ENCODE assay signal across 9 mouse cellular contexts in the genomic region with DNA sequence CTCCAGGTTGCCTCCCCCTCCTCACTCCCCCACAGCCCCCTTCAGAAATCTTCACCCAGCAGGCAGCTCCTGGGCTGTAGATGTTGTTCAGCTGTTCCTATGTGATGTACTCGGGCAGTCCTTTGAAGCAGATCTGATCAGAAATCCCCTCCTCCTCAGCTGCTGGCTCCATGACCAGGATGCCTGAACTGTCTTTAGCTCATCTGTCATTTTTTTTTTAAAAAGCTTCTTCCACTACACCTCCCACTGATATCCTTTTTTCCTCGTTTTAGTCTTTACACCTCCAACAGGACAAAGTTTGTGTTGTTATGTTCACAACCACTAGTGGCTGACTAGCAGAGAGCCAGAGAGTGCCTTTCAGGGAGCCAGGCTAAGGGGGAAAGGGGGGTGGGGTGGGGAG.
A peak's percentile ranks its signal among the peaks of the same experiment; 100 is the strongest.
DNase-seq lines count a peak whose midpoint lies in the region; ATAC-seq lines count a peak whose summit lies in the region.
"Had no signal": no experiment of that assay in that cellular context is flagged by ENCODE, and none has a peak within 500 bp of the region (broad histone marks: within the 10 kb centered on the region; RNA-seq: fewer than 3 reads in every experiment).

No protein-coding gene starts in this region.

- peaks cover 23 to 76% of the 10 kb centered on the region in 2 experiments for H3K4me1 ChIP-seq in heart, embryonic 14.5 days (ENCODE audit: control insufficient read depth in 2 of 2, insufficient read depth in 2 of 2, low read length in 2 of 2)
- H3K4me1 ChIP-seq in embryonic facial prominence, embryonic 10.5 days, result peaks cover 25% of the 10 kb centered on the region
- H3K4me1 ChIP-seq in hindbrain, embryonic 13.5 days (replicated peaks), result peaks cover 46% of the 10 kb centered on the region
- peaks cover 19% of the 10 kb centered on the region for H3K4me1 ChIP-seq in midbrain, embryonic 12.5 days

- H3K27ac ChIP-seq in heart, embryonic 14.5 days (replicated peaks in 1 of 2; ENCODE audit: control insufficient read depth in 1 of 2, insufficient read depth in 1 of 2, low read depth in 2 of 2, low read length in 2 of 2), result peak overlapping the region in 1 of 2 experiments; percentile 86; a peak in 2 of 4 replicates
- no peak overlapping the region for H3K27ac ChIP-seq in embryonic facial prominence, embryonic 10.5 days (replicated peaks)
- H3K27ac ChIP-seq in hindbrain, embryonic 13.5 days, result peak overlapping the region; percentile 98
- H3K27ac ChIP-seq in midbrain, embryonic 12.5 days (replicated peaks), result peak overlapping the region; percentile 92

- peak overlapping the region; percentile 89 for H3K9ac ChIP-seq in heart, embryonic 14.5 days (ENCODE audit: low read length)
- peak overlapping the region; percentile 94 for H3K9ac ChIP-seq in hindbrain, embryonic 13.5 days
- peak overlapping the region; percentile 24; the same call in 1 of the 2 replicates for H3K9ac ChIP-seq in midbrain, embryonic 12.5 days (replicated peaks)

- H3K36me3 ChIP-seq in heart, embryonic 14.5 days (ENCODE audit: control insufficient read depth, insufficient read depth, low read length), result peaks cover 44% of the 10 kb centered on the region
- no peaks in the 10 kb centered on the region for H3K36me3 ChIP-seq in embryonic facial prominence, embryonic 10.5 days (replicated peaks)
- no peaks in the 10 kb centered on the region for H3K36me3 ChIP-seq in hindbrain, embryonic 13.5 days
- H3K36me3 ChIP-seq in midbrain, embryonic 12.5 days, result no peaks in the 10 kb centered on the region

- H3K4me2 ChIP-seq in heart, embryonic 14.5 days (ENCODE audit: low read length), result peak overlapping the region; percentile 95
- peak overlapping the region; percentile 76 for H3K4me2 ChIP-seq in hindbrain, embryonic 13.5 days
- H3K4me2 ChIP-seq in midbrain, embryonic 12.5 days (replicated peaks), result peak overlapping the region; percentile 90

- H3K27me3 ChIP-seq in heart, embryonic 14.5 days (ENCODE audit: control insufficient read depth, insufficient read depth, low read length), result no peaks in the 10 kb centered on the region
- H3K27me3 ChIP-seq in embryonic facial prominence, embryonic 10.5 days (replicated peaks; ENCODE audit: low read depth, poor library complexity, severe bottlenecking), result peaks cover 46% of the 10 kb centered on the region
- peaks cover 25% of the 10 kb centered on the region for H3K27me3 ChIP-seq in hindbrain, embryonic 13.5 days
- peaks cover 39% of the 10 kb centered on the region for H3K27me3 ChIP-seq in midbrain, embryonic 12.5 days
- H3K27me3 ChIP-seq: CH12.LX had no signal

- WGBS in heart, embryonic 14.5 days, result 7% methylated on average over 2 of the region's 2 CpGs
- 7% methylated on average over 2 of the region's 2 CpGs for WGBS in embryonic facial prominence, embryonic 10.5 days
- WGBS in hindbrain, embryonic 13.5 days, result 2% methylated on average over 2 of the region's 2 CpGs
- 0% methylated on average over 2 of the region's 2 CpGs for WGBS in midbrain, embryonic 12.5 days

- no peak for ATAC-seq in heart, embryonic 14.5 days (ENCODE audit: insufficient number of reproducible peaks, insufficient read depth, low FRiP score, low read depth)
- peak; percentile 7; the same call in 1 of the 2 replicates for ATAC-seq in hindbrain, embryonic 13.5 days (ENCODE audit: low FRiP score)
- no peak for ATAC-seq in midbrain, embryonic 12.5 days (ENCODE audit: low FRiP score, low read depth)

- H3K4me3 ChIP-seq in heart, embryonic 14.5 days (ENCODE audit: control insufficient read depth in 1 of 2, insufficient read depth in 1 of 2, low read depth in 1 of 2, low read length in 2 of 2), result peak overlapping the region in 1 of 2 experiments; percentile 65; a peak in 2 of 4 replicates
- H3K4me3 ChIP-seq in embryonic facial prominence, embryonic 10.5 days, result peak overlapping the region; percentile 74
- H3K4me3 ChIP-seq in hindbrain, embryonic 13.5 days, result peak overlapping the region; percentile 74
- H3K4me3 ChIP-seq in midbrain, embryonic 12.5 days, result peak overlapping the region; percentile 69

- H3K9me3 ChIP-seq in heart, embryonic 14.5 days (ENCODE audit: control insufficient read depth, low read length), result no peaks in the 10 kb centered on the region
- H3K9me3 ChIP-seq in embryonic facial prominence, embryonic 10.5 days, result no peaks in the 10 kb centered on the region
- H3K9me3 ChIP-seq in hindbrain, embryonic 13.5 days, result no peaks in the 10 kb centered on the region
- no peaks in the 10 kb centered on the region for H3K9me3 ChIP-seq in midbrain, embryonic 12.5 days

- DNase-seq in heart, adult 8-10 months (ENCODE audit: low spot score), result no peak
- no peak for DNase-seq in embryonic facial prominence, embryonic 10.5 days (ENCODE audit: low spot score)
- no peak for DNase-seq in urinary bladder, postnatal 25 days (ENCODE audit: low spot score)
- no peak for DNase-seq in layer of hippocampus, adult 9-11 months
- no peak for DNase-seq in adrenal gland, postnatal 4 days (ENCODE audit: low spot score in 2 of 2)

Comparison
In these comparisons a context has a peak if more than half of its experiments do, and no peak if none do; other contexts are left out.
1. H3K9ac ChIP-seq: peak in every context shown above with its lines; median percentile 94 in hindbrain, embryonic 13.5 days; 89 in heart, embryonic 14.5 days; 24 in midbrain, embryonic 12.5 days.